Mouse (Mus musculus) MEL (cell line): Measurements from ENCODE around the gene Sgms1.

ENCODE experiments used
- CHD2 ChIP-seq: IDR thresholded peaks from 2 replicates; pipeline ENCODE4 v1.6.1; 2011; ENCODE audit warnings: low read length, improper control_type of control experiment
- CTCF ChIP-seq, 3 experiments: IDR thresholded peaks in 2 of 3; conservative IDR thresholded peaks in 1 of 3; 2 replicates each; pipeline ENCODE4 v1.5.1; 2011 to 2012; ENCODE audit warnings: low read length in 3 of 3, low read depth in 2 of 3, mild to moderate bottlenecking in 2 of 3, improper control_type of control experiment in 1 of 3, inconsistent platforms in 1 of 3, mixed read lengths in 1 of 3, moderate library complexity in 1 of 3; ENCODE audit not compliant: control insufficient read depth in 1 of 3, insufficient read depth in 1 of 3, poor library complexity in 1 of 3, severe bottlenecking in 1 of 3
- E2F4 ChIP-seq: IDR thresholded peaks from 2 replicates; pipeline ENCODE4 v1.6.1; 2011; ENCODE audit warnings: low read depth, low read length, improper control_type of control experiment, borderline replicate concordance
- EP300 ChIP-seq, 2 experiments: IDR thresholded peaks; 2 replicates each; pipeline ENCODE4 v1.6.1; 2011; ENCODE audit warnings: improper control_type of control experiment in 2 of 2, low read length in 2 of 2, low read depth in 1 of 2, mild to moderate bottlenecking in 1 of 2
- GATA1 ChIP-seq: IDR thresholded peaks from 2 replicates; pipeline ENCODE4 v1.6.1; 2011; ENCODE audit warnings: low read depth, low read length, improper control_type of control experiment
- MXI1 ChIP-seq: IDR thresholded peaks from 2 replicates; pipeline ENCODE4 v1.6.1; 2011; ENCODE audit warnings: mild to moderate bottlenecking, low read depth, low read length, improper control_type of control experiment
- MYC ChIP-seq: IDR thresholded peaks from 2 replicates; pipeline ENCODE4 v1.6.1; 2011; ENCODE audit warnings: low read depth, mild to moderate bottlenecking, low read length, improper control_type of control experiment, moderate library complexity
- POLR2A ChIP-seq, 2 experiments: IDR thresholded peaks; 2 replicates each; pipeline ENCODE4 v1.6.1; 2011 to 2012; ENCODE audit warnings: low read length in 2 of 2, mild to moderate bottlenecking in 2 of 2, control low read depth in 1 of 2, improper control_type of control experiment in 1 of 2, low read depth in 1 of 2, moderate library complexity in 1 of 2; ENCODE audit not compliant: control insufficient read depth in 1 of 2, insufficient read depth in 1 of 2, poor library complexity in 1 of 2
- POLR2AphosphoS2 ChIP-seq: IDR thresholded peaks from 2 replicates; pipeline ENCODE4 v1.6.1; 2011; ENCODE audit warnings: low read length, improper control_type of control experiment
- POLR2AphosphoS5 ChIP-seq: IDR thresholded peaks from 2 replicates; pipeline ENCODE4 v1.6.1; 2012; ENCODE audit warnings: low read depth, borderline replicate concordance, mild to moderate bottlenecking, inconsistent platforms, low read length, moderate library complexity, mixed read lengths
- TCF12 ChIP-seq: IDR thresholded peaks from 2 replicates; pipeline ENCODE4 v1.6.1; 2014; ENCODE audit warnings: low read depth, mild to moderate bottlenecking, inconsistent platforms, low read length, improper control_type of control experiment, moderate library complexity

- no peak for TF ChIP-seq MXI1
- no peak for TF ChIP-seq EP300 (IDR thresholded peaks at IDR 0.05; ENCODE audit: low read depth in 1 of 2, low read length in 2 of 2)
- no peak for TF ChIP-seq POLR2AphosphoS5
- no peak for TF ChIP-seq POLR2AphosphoS2
- TF ChIP-seq POLR2A (IDR thresholded peaks at IDR 0.05; ENCODE audit: control insufficient read depth in 1 of 2, insufficient read depth in 1 of 2, low read depth in 1 of 2, low read length in 2 of 2, poor library complexity in 1 of 2), result no peak
- TF ChIP-seq CTCF (IDR thresholded peaks at IDR 0.05 in 2 of 3, conservative IDR thresholded peaks at IDR 0.05 in 1 of 3; ENCODE audit: control insufficient read depth in 1 of 3, insufficient read depth in 1 of 3, low read depth in 2 of 3, low read length in 3 of 3, poor library complexity in 1 of 3, severe bottlenecking in 1 of 3), result no peak
- no peak for TF ChIP-seq CHD2
- no peak for TF ChIP-seq MYC
- no peak for TF ChIP-seq TCF12
- TF ChIP-seq GATA1, result no peak
- TF ChIP-seq E2F4, result no peak
Measured at GRCm38 (mm10) chr19:32309346-32309745, 80.2 kb downstream of the Sgms1 start.
